Mouse (Mus musculus) spleen, postnatal 14 days (tissue): ENCODE data around the gene Mrm2.
"Not testable (repeated sequence)": the region's sequence is repeated elsewhere in the genome, so short reads cannot be mapped to it uniquely, and the experiment has no call there.

ENCODE experiments used
- DNase-seq, 2 experiments: peaks; one replicate each; pipeline ENCODE4 v3.0.0; 2021 to 2022; ENCODE audit warnings: low spot score in 2 of 2

Gene Mrm2

DNA sequence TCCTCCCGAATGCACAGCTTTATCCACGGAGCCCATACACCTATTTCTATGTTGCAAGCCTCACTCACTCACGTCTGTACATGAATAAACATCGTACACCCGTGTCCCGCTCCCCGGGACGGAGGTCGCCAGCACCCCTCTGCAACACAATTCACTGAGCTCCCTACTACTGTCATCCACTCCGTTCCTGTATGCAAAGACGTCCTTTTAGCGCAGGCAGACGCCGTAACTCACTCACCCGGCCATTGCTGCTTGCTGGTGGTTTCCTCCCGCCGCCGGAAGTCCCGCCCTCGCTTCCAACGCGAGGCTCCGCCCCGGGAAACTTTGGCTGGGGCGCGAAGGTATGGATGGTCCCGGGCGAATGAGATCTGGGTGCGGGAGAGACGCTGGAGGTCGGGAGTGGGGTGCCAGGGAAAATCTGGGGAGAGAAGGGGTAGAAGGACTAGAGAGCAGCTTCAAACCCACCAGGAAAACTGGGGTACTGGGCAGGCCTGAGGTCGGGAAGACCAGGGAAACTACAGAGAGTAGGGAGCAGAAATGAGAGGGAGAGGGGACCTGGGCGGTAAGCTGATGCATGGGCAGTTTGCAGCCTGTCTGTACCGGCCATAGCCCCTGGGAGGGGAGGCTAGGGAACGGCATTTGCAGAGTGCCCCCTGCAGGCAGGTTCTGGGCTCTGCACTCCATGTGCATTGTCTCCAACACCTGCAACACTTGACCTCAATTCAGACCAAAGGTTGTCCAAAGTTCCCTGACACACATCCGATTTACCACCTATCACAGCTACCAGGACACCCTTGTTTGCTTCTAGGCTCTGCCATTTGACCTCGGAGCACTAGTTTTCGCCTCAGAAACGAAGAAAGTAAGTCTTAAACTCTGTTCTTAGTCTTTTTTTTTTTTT lies at the start of gene Mrm2:
TSS of gene Mrm2 (minus strand) at position 284 of the 898 bp plus-strand sequence.
- peak; percentile 73 to 81 for DNase-seq

- no peak for DNase-seq
These were observed 49.5 kb upstream of the Mrm2 start for GRCm38 (mm10) chr5:140381156-140381555.

GRCm38 (mm10) chr5:140379299-140379698 lies 47.6 kb upstream of the Mrm2 start:
- DNase-seq, result no peak

DNA sequence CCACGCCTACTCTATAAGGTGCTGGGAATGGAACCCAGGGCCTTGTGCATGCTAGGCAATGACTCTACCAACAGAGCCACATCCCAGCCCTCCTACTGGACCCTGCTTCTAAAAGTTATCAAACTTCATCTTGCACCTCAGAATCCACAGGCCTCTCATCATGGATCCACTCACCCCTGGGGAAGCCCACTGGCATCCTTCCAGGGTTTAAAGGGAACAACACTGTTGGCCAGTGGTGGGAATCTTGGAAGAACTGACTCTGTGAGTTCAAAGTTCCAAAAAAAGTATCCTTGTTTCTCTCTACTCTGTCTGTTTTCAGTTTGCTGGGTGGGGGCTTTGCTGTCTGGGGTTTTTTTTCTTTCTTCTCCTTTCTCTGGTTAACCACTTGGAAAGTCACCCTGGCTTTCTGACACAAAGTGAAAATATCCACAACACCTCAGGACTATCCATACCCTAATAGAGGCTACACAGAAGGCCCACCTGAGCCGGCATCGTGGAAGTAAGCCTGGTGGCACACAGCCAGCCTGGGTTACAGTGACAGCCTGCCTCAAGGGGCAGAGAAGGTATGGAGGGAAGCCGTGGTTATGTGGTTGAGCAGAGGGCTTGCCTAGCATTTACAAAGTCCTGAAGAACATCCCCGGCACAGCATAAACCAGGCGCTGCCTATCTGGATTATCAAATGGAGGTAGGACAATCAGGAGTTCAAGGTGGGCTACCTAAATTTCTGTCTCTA lies 46.6 kb upstream of the Mrm2 start:
- DNase-seq, result no peak

- no peak for DNase-seq
These were observed 43.6 kb upstream of the Mrm2 start for GRCm38 (mm10) chr5:140375249-140375829.

DNA sequence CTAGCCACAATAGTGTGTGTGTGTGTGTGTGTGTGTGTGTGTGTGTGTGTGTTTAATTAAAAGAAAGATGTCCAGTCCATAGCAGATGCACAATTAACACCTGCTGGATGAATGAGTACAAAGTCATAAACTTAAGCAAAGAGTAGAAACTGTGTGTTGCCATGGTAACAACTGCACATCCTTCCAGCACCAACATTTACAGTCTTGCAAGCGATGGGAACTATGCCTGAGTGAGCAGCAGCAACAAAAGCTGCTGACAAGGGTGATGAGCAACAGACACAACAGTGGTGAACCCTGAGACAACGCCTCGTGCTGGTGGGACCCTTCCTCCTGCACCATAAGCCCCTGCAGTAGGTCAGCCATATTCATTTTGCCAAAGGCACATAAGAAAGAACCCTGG lies 42.5 kb upstream of the Mrm2 start:
- DNase-seq, result no peak

DNA sequence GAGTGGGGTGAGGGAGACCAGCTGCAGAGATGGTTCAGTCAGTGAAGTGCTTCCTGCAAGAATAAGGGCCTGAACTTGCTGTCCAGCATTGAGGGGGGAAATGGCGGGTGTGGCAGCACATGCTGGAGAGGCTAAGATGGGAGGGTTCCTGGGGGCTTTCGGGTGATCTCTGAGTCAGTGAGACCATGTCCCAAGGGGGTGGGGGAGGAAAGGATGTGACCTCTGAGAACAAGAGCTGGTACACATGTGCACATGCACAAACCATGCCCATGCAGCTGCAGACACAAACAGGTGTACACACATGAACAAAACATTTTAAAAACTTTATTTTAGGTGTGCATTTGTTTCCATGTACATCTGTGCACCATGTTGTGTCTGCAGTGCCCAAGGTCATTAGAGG lies 42.0 kb upstream of the Mrm2 start:
- no peak for DNase-seq

DNA sequence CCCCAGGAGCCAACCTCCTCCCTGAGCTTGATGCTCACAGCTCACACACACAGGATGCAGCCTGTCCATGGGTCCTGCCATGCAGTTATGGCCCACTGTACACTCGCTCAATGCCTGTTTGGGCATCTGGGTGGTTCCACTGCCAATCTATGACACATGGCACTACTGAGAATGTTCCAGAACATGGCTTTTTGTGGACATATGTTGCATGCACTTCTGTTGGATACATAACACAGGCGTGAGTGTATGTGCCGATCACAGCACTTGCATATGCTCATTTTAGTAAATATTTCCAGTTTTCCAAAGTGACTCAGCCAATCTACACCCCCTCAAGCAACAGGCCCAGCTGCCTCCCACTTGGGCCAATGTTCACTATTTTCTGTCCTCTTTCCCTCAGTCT lies 40.0 kb upstream of the Mrm2 start:
- DNase-seq, result no peak

DNA sequence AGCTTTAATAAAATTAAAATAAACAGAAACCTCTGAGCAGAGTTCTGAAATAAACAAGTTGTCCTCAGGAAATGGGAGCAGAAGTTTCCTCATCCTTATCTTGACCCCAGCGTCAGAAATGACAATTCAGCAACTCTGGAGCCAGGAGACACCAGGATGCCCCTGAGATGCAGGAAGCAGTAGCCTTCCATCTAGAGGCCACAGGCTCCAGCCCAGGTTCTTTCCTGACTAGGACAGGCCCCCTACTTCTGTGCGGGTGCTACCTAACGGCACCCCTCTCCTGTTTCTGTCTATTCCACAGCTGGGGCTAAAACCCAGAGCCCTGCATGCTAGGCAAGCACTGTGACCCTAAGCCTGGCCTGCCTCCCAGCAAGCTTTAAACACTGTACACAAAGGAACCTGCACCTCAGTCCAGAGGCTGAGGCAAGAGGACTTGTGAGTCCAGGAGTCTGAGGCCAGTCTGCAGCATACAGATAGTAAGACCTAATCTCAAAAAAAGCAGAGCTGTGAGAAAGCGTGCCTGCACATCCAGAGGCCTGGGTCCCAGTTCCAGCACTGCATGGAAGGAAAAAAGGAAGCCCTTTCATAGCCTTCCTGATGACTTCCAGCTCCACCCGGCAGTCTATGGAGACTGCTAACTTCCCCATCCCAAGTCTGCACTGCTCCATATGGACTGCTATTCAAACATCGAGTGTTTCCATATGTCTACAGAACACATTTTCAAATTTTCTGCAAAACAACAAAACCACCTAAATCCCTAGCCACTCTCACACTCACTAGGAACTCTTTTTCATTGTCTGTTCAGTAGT lies 39.0 kb upstream of the Mrm2 start:
- no peak for DNase-seq

DNA sequence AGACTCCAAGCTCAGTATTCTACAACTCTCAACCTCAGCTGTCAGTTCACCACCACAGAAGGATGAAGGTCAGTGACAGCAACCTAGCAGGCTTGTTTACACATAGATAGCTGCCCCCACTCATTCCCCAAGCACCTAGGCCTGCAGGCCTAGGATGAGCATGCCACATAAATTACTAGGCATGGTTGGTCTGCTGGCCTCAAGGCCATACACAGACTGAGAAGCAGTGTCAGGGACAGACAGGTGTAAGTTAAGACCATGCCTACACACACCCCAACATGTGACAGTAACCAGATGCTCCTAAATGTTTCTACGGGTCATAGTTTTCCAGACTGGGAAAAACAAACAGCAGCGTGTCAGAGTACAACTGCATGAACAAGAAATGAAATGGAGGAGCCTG lies 37.8 kb upstream of the Mrm2 start:
- no peak for DNase-seq

DNA sequence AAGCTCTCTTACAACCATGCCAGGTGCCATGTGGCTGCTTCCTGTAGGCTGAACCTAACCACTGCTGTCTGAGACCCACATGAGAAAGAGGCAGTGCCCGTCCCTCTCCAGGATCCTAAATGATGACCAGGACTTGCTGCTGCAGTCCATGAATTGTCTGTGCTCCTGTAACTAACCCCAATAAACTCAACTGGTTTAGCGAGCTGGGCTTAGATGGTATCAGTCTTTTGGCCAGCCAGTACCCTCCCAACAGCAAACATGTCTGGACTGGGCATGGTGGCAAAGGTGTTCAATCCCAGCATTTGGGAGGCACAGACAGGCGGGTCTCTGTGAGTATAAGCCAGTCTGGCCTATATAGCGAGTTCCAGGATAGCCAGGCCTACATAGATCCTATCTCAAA lies 37.2 kb upstream of the Mrm2 start:
- no peak for DNase-seq

- not testable (repeated sequence) for DNase-seq
These were observed 36.4 kb upstream of the Mrm2 start for GRCm38 (mm10) chr5:140368126-140368525.

DNA sequence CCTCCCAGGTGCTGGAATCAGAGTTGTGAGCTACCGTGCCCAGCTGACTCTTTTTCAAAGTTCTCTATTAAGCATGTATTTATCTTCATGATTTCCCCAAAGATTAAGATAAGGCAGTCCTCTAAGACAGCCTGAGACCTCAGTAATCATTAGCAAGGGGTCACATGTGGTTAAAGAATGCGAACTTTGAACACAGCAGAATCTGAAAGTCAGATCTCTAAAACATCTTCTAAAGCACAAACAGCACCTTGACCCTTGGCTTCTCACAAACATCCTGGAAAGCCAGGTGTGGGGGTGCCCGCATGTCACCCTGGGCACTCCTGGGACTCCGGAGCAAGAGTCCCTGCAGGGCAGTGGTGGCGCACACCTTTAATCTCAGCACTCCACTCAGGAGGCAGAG lies 32.7 kb upstream of the Mrm2 start:
- no peak for DNase-seq

DNA sequence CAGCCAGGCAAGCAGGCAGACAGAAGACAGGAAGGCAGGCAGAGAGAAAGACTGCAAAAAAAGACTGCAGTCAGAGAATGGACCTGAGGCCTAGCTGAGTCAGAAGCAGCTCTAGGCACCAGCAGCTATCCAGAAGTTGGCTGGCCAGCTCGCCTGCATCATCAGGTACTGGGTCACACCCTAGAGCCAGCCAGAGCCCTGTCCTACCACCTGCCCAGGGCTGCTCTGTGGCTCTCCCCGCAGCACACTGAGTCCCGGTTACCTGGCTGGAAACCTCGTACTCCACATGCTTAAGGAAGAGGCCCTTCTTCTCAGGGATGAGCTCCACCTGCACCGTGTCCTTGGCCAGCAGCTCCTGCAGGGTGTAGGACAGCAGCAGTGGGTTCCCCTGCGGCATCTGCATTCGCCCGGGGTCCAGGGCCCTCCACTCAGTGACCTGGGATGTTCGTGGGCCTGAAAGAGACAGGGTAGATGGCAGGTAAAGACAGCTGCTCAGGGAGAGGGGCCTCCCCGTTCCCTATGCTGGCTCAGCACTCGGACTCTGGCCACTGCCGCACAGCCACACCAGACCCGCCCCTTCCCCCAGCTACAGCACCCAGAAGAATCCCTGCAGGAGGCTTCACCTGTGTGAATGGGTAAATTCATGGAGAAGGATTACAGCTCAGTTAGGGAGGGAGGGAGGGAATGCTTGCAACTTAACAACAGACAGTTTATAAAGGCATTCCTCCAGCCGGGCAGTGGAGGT lies 28.4 kb upstream of the Mrm2 start:
- DNase-seq, result no peak

- no peak for DNase-seq
These were observed 25.8 kb upstream of the Mrm2 start for GRCm38 (mm10) chr5:140357466-140357865.

DNA sequence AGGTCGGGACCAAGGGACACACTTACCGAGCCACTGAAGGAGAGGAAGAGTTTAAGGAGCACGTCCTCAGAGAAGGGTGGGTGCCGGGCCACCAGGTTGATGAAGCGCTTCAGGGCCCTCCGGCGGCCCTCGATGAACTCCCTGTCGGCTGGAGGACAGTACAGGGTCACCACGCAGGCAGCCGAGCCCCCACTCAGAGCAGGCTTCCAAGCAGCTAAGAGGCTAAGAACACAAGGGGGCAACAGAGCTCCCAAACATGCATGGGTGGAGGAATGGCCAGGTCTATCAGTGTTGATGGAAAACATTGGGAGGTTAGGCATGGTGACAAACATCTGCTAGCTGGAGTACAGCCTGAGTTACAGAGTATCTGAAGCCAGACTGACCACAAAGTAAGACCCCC lies 24.2 kb upstream of the Mrm2 start:
- DNase-seq, result no peak

DNA sequence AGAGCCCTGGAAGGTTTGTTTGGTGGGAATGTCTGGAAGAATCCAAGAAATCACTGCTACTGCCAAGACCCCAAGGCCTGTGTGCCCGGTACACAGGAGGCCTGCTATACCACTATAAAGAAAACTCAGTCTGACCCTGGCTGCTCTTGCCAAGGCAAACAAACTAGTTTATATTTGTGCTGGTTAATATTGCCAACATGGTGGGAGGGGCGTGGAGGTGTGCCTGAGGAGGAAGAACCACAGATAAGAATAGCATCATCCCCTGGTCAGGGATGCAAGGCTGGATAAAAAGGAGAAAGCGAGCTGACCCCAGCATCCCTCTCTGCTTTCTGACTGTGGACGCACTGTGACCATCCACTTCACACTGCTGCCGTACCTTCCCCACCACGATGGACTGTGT lies 20.7 kb upstream of the Mrm2 start:
- no peak for DNase-seq

- no peak for DNase-seq
These were observed 19.2 kb upstream of the Mrm2 start for GRCm38 (mm10) chr5:140350731-140351497.

DNA sequence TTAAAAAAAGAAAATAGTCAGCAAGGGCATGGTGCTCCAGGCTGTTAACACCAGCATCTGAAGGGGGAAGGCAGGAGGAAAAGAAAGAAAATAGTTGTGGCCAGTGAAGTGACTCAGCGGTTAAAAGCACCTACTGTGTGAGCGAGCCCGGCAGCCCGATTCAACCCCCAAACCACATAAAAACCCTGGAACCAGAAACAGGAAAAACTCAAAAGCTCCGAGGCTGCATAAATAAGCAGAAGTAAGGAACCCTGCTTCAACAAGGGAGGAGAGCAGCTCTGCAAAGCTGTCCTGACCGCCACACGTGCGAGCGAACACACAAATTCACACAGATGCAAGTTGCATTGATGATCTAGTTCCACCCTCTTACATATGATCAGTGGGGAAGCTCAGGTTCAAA lies 18.2 kb upstream of the Mrm2 start:
- no peak for DNase-seq

GRCm38 (mm10) chr5:140346050-140346449 lies 14.4 kb upstream of the Mrm2 start:
- DNase-seq, result no peak
